Mouse (Mus musculus) adrenal gland, adult (tissue): ENCODE results near the gene Ogdhl.
A peak's percentile ranks its signal among the peaks of the same experiment; 100 is the strongest.

Source experiments
- DNase-seq, 2 experiments: peaks; one replicate each; pipeline ENCODE4 v3.0.0; 2022 to 2023; ENCODE audit warnings: low spot score in 1 of 2; ENCODE audit not compliant: inconsistent age in 2 of 2

The Ogdhl gene

GRCm38 (mm10) chr14:32379395-32380098 lies 57.7 kb downstream of the Ogdhl start:
- DNase-seq = no peak

DNA sequence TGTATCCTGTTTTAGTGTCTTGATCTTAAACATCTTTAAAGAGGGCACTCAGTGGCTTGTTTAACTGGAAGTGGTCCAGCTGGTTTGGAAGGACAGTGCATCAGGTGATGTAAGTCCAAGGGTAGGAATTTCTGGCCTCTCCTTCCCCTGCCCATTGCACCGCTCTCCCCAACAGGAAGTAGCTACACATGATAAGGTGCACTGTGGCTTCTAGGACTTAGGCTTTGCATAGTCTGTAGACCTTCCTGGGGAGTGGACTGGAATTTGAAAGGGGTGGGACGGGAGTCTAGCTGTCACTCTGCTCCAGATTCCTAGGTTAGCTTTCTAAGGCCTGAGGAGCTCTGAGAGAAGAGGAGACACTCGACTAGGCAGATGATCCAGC lies 58.3 kb downstream of the Ogdhl start:
- no peak for DNase-seq

- DNase-seq = no peak
Observed at GRCm38 (mm10) chr14:32381066-32381465, 59.2 kb downstream of the Ogdhl start.

DNA sequence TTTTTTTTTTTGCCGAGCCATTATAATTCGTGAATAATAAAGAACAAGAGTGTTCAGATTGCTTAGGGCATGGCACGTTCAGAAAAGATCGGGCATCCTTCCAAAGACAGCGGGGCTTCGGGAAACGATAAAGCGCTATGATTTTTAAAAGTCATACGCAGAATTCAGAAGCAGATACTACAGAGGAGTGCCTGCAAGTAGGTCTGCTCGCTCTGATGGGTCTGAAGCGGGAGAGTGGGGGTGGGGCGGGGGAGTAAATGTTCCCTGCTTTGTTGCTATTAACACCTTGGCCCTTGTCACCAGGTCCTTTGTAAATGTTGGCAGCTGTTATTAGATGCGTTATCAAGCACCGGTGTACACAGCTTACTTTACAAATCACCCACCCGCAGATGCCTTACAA lies 59.8 kb downstream of the Ogdhl start:
- no peak for DNase-seq

GRCm38 (mm10) chr14:32388196-32388595 lies 66.4 kb downstream of the Ogdhl start, which contains the start of gene 1700024G13Rik:
Gene 1700024G13Rik, minus strand, starts transcription at chr14:32388391.
- peak; percentile 74 to 89 for DNase-seq
